Mouse (Mus musculus) bone marrow, adult 2 months (tissue): ENCODE results near the gene Safb. TPM values are rescaled to one million over a fixed set of nuclear protein-coding genes. Genes with fewer than 3 reads are reported as not detected.

Source experiments
- H3K27ac ChIP-seq: fragments of 200-500 bp; 2 replicates; pipeline ENCODE4 v1.5.1; 2012; ENCODE audit warnings: low read depth, mild to moderate bottlenecking, control low read depth, inconsistent platforms, low read length; ENCODE audit not compliant: control insufficient read depth, poor library complexity, insufficient read depth
- H3K4me1 ChIP-seq: fragments of 200-500 bp; 2 replicates; pipeline ENCODE4 v1.6.1; 2011; ENCODE audit warnings: low read length; ENCODE audit not compliant: control insufficient read depth, insufficient read depth
- H3K4me3 ChIP-seq: fragments of 200-500 bp; replicated peaks from 2 replicates; pipeline ENCODE3; 2011; ENCODE audit warnings: mild to moderate bottlenecking, low read depth, low read length, control low read depth; ENCODE audit not compliant: control insufficient read depth
- CTCF ChIP-seq: fragments of 200-500 bp; IDR thresholded peaks from 2 replicates; pipeline ENCODE4 v1.5.1; 2011; ENCODE audit warnings: low read length, control low read depth; ENCODE audit not compliant: control insufficient read depth, insufficient read depth
- POLR2A ChIP-seq: fragments of 200-500 bp; IDR thresholded peaks from 2 replicates; pipeline ENCODE4 v1.6.1; 2011; ENCODE audit warnings: low read depth, mild to moderate bottlenecking, control low read depth, low read length, borderline replicate concordance; ENCODE audit not compliant: control insufficient read depth
- WGBS: fragments of 180-500 bp; shearing (Covaris S2); methylation state at CpG from one replicate; pipeline ENCODE4 v1.1.7; 2018; 5-methylcytosine and 5-hydroxymethylcytosine counted together
- polyA plus RNA-seq: library from polyadenylated mRNA; stranded (reverse); fragments of >200 nt; gene quantifications from 2 replicates; pipeline ENCODE4 v1.2.4, GENCODE M21; 2011; ENCODE audit warnings: low replicate concordance; ENCODE audit not compliant: missing spikeins, insufficient read depth, insufficient read length

Safb gene
- polyA plus RNA-seq, 1 experiment: 178 TPM

DNA sequence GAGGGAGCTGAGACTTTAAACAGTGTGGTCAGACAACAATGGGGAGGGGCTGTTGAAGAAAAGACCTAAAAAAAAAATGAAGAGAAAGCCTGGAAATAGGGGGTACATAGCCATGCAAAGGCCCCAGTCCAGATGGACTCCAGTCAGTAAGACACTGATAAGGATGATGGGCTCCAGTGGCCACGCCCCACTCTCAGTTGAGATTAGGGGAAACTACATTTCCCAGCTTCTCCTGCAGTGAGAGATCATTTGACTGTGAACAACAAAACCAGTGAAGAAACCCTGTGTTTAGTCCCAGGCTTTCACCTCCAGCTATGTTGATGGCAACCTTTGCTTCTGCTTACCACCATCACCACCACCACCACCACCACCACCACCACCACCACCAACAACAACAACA lies 38.7 kb upstream of the Safb start:
- no peaks in the 10 kb centered on the region for H3K4me1 ChIP-seq
- TF ChIP-seq CTCF (no peak), POLR2A (no peak)
- WGBS: 64% methylated on average over 1 of the region's 1 CpGs
- no peak overlapping the region for H3K4me3 ChIP-seq
- no peak overlapping the region for H3K27ac ChIP-seq

DNA sequence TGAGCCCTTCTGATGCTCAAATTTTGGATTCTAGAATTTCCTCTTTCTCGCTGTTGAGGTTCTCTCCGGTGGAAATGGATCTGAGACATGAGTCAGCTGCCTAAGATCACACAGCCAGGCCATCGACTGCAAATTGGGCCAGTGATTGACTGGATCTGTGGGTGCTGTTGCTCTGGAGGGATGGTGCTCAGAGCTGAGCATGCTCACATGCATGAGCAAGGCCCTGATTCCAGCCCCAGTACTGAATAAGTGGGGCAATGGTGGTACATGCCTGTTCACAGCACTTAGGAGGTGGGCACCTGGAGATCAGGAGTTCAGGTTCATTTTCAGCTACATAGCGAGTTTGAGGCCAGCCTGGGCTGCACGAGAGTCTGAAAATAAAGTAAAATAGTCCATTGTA lies 38.0 kb upstream of the Safb start:
- Histone ChIP-seq H3K27ac (no peak overlapping the region), H3K4me1 (no peaks in the 10 kb centered on the region), H3K4me3 (no peak overlapping the region)
- TF ChIP-seq CTCF: no peak
- TF ChIP-seq POLR2A: no peak
- WGBS: 76% methylated on average over 5 of the region's 5 CpGs

DNA sequence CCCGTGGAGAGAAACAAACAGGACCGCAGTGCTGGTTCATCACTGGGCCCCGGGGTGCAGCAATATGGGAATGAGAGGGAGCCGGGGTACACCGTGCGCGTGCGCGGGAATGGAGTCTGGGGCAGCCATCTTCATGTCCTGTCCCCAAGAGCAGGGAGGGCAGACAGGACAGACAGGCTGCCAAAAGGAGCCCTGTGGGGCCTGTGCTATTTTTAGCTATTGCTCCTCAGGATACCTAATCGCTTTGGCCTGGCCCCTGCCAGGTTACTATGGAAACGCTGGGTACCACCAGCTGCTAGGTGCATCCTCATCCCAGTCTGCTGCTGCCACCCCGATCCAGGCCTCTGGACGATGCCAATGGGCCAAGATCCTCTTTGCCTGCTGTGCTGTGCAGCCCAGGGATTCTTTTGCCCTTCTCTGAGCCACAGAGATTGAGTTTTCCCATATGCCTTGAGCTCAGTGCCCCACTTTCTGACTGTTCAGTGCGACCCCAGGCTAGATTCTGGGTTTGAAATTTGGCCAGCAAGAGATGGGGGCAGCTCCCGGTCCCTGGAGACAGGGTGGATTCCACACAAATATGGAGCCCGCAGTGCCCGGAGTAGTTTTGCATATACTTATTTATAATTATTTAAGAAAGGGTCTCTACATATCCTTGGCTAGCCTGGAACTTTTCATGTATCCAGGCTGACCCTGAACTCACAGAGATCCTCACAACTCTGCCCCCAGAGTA lies 37.3 kb upstream of the Safb start:
- H3K27ac ChIP-seq: no peak overlapping the region; the same call in 1 of the 2 replicates
- H3K4me1 ChIP-seq: no peaks in the 10 kb centered on the region
- WGBS: 84% methylated on average over 17 of the region's 17 CpGs
- TF ChIP-seq CTCF: no peak
- no peak for TF ChIP-seq POLR2A
- no peak overlapping the region for H3K4me3 ChIP-seq

DNA sequence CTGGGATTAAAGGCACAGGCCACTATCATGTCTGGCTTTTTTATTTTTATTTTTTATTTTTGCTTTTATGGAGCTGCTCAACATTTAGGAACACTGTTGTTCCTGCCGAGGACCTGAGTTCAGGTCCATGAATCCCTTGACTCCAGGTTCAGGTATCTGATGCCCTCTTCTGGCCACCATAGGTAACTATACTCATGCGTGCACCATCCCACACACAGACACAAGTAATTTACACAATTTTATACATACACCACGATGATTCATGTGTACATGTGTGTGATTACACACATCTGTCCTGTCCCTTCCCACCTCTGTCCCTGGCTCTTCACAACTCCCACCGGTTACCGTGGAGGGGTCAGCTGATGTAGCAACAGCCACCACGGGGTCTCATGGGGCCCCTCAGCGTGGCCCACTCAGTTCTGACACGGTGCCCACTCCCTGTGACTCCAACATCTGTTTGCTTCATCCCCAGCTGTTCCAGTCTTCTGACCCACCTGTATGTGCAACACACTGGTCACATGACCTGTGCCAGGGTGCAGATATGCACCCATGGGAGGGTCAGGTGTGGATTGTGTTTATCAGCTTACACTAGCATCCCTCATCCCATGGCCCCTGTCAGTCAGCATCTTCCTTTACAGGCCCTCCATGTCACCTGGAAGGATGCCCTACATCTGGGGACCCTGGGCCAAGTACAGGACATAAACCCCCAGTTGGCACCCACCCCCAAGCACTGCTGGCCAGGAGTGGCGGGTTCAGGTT lies 36.6 kb upstream of the Safb start:
- 75% methylated on average over 9 of the region's 9 CpGs for WGBS
- H3K4me1 ChIP-seq: no peaks in the 10 kb centered on the region
- TF ChIP-seq CTCF (no peak), POLR2A (no peak)
- H3K27ac ChIP-seq: no peak overlapping the region
- no peak overlapping the region for H3K4me3 ChIP-seq

DNA sequence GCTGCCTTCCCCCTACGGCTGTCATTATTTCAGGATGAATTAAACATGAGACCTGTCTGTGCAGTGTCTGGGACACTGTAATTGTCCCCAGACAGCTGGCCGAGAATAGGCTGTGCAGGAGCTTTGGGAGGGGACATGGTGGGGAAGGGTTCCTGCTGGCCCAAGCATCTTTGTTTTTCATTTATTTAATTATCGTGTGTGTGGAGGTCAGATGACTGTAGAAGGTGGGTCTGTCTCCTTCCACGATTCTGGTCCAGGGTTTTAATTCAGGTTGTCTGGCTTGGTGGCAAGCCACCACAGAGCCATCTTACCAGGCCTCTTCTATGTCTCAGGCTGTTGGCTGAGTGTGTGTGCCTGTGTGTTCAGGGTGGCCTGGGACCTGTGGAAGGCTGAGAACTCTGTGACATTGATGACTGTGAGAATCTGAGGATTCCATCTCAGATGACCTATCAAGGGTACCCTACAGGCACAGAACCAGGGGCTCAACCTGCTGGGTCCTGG lies 36.0 kb upstream of the Safb start:
- TF ChIP-seq POLR2A (no peak), CTCF (no peak)
- H3K27ac ChIP-seq: no peak overlapping the region
- H3K4me3 ChIP-seq: no peak overlapping the region
- no peaks in the 10 kb centered on the region for H3K4me1 ChIP-seq
- WGBS: 74% methylated on average over 4 of the region's 4 CpGs

DNA sequence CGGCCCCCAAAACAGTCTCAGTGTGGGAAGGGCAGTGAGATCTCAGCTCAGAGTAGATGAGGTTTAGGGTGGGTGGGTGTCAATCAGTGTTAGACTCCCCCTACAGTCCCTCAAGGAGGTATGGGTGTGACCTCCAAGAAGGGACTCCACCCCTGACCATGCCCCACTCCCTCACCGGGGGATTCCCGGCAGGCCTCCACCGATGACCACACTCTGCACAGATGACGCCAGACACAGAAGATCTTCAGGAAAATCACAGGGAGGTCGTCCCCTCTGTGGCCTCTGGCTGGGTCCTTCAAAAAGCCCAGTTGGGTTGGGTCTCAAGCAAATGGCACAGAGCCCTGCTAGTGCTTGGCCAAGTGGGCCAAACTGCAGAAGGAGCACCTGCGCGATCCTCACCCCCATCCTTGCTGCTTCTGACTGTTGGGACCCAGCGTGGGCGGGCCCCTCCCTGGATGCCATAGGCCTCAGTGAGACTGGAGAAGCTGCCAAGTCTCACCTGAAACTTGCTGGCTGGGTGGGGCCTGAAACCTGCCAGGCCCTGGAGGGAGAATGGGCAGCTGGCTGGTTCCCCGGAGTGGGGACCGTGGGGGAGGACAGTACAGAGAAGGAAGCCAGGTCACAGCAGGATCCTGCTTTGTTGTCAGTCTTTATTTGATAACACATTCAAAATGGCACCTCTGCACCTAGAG lies 33.7 kb upstream of the Safb start:
- TF ChIP-seq POLR2A: no peak
- no peak for TF ChIP-seq CTCF

DNA sequence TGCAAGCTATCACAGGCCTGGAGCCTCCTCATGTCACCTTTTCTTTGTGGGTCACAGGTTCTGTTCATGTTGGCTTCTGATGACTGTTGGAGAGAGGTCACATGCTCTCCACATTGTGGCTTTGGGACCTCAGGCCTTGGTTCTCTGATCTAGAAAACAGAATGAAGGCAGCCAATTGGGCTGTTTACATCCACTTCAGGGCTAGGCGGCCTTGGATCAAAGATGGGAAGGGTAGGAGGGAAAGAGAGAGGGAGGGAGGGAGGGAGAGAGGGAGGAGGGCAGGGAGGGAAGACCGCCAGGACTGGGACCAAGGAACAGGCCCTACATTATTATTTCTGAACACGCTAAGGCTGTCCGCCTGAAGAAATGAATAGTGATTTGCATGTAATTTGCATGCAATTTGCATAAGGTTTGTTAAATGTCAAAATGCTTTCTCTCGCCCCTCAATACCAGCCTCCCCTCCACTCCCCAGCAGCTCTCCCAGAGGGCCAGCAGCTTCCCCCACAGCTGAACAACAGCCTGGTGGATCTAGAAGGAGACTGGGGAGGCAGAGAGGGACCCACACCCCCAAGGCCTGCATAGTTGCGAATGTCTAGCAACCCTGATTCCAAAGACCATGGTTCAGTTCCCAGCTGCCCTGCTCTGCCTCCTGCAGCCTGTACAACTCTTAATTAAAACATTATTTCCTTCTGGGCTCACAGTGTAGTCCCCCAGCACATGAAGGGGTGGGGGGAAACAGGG lies 32.6 kb upstream of the Safb start:
- no peak for TF ChIP-seq CTCF
- no peak for TF ChIP-seq POLR2A
- Histone ChIP-seq H3K4me3 (no peak overlapping the region), H3K4me1 (no peaks in the 10 kb centered on the region), H3K27ac (no peak overlapping the region)
- 87% methylated on average over 6 of the region's 6 CpGs for WGBS

More for the DNA sequence above, 33.7 kb upstream of the Safb start:
- Histone ChIP-seq H3K4me3 (no peak overlapping the region), H3K4me1 (no peaks in the 10 kb centered on the region), H3K27ac (no peak overlapping the region)
- WGBS: 83% methylated on average over 12 of the region's 12 CpGs
